Mouse (Mus musculus) heart, postnatal 0 days (tissue): ENCODE measurements around the gene Parp2.

Source experiments
- CTCF ChIP-seq: IDR thresholded peaks from 2 replicates; pipeline ENCODE4 v1.5.1; 2016; ENCODE audit warnings: antibody characterized with exemption, control low read depth, low read depth
- EP300 ChIP-seq: IDR thresholded peaks from 2 replicates; pipeline ENCODE4 v1.6.1; 2016; ENCODE audit warnings: antibody characterized with exemption, low read depth

- peak; percentile 53 for TF ChIP-seq CTCF
- TF ChIP-seq EP300, result no peak
Measured at GRCm38 (mm10) chr14:50799502-50800259, 8.0 kb upstream of the Parp2 start.
